Mouse (Mus musculus) MN1 (cell line): ENCODE results near the gene Stk38l.

Source experiments
- DNase-seq: peaks from one replicate; pipeline ENCODE4 v3.0.0-alpha.2; 2016; ENCODE audit warnings: low spot score

Gene Stk38l

DNA sequence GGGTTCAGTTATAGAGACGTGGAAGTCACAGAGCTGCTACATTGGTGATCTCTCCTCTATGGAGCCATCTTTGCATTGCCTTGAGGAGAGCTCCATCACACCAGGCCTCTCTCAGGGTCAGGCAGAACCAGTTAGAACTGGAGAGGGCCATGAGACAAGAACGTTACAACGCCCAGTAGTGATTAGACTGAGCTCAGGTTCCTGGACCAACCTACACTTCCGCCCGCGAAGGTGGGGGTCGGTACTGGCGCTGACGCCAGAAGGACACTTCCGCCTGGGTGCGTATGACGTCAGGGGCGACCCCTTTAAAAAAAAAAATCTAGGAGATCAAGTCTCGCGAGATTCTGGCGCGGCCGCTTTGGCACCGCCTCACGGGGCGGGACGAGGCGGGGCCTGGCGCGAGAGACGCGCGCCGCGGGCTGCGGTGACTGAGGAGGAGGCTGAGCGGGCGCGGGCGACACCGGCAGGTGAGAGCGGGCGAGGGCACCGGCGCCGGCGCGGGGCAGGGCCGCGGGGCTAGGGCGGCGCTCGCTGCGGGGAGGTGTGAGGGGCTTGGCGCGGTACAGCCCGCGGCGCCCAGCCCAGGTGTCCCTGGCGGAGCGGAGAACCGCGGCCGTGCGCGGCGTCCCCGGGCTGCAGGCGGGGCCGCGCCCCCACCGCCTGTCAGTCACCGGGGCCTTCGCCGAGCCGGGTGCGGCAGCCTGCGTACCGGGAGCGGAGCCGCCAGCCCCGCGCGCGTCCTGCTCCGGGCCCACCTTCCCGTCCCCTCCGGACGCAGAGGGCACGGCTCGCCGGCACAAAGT lies at the start of gene Stk38l:
Stk38l (plus strand) TSS at position 415 of the 803 bp plus-strand sequence.
- peak; percentile 96 for DNase-seq

DNA sequence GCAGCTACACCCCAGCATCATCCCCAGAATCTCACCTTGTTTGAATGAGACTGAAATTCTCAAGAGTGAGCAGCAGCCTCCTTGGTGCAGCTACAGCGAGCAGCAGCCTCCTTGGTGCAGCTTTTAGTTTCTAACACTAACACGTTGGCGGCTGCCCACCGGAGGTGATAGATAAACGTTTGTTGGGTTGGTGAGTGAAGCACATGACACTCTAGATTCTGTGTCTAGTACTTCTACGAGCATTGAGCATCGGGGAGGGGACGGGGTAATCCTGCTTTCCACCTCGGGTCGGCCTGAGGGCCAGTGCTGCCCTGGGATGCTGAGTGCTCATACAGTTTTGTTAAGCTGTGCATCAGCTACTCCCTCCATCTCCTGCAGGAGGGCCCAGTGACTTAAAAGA lies 47.9 kb upstream of the Stk38l start:
- DNase-seq = no peak

DNA sequence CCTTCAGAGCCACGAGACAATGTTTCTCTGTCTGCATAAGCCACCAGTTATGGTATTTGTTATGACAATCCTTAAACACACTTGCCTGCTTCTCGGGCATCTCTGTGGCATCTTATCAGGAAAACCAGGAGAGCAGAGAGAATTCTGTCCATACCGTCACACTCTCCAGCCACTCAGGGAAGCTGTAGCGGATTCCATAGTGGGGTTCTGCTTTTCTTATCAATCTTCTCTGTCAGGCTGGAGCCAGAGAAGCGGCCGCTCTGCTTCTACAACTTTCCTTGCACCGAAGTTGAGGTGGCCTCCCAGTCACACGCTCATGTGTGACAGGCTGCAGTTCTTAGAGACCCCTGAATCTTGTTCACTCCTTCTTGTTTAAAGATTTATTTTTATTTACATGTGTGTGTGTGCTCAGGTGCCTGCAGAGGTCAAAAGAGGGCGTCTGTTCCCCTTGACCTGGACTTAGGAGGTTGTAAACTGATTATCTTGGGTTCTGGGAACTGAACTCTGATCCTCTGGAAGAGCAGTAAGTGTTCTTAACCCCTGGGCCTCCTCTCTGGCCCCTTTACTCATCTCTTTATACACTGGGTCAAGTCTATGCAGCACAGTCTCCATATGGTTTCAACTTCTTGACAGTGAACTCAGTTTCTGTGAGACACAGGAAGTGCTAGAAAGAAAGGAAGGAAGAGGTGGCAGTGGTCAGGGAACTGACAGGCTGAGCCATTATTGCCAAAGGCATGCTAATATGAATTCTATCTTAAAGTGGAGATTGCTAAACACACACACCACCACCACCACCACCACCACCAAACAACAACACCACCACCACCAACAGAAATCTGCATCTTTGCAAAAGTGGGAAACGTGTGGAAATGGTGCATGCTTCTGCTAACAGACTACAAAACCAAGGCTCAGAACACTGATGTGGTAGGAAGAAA lies 46.4 kb upstream of the Stk38l start:
- DNase-seq = no peak

DNA sequence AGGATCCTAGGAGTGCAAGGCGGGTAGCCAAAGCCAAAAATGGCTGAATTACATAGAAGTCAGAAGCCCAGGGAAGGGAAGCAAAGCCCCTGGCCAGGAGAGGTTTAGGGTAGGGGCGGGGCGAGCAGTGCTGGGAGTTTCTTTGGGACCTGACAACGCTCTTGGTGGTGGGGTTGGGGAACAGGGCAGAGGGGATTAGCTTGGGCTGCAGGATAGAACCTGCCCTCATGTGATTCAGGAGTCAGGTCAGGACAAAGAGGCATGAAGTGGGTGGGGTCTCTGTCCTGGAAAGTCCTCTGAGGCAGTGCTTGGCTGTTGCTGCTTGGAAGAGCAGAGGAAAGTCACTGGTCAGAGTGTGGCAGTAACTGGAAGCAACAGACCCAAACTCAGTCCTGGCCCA lies 40.9 kb upstream of the Stk38l start:
- DNase-seq = no peak

DNA sequence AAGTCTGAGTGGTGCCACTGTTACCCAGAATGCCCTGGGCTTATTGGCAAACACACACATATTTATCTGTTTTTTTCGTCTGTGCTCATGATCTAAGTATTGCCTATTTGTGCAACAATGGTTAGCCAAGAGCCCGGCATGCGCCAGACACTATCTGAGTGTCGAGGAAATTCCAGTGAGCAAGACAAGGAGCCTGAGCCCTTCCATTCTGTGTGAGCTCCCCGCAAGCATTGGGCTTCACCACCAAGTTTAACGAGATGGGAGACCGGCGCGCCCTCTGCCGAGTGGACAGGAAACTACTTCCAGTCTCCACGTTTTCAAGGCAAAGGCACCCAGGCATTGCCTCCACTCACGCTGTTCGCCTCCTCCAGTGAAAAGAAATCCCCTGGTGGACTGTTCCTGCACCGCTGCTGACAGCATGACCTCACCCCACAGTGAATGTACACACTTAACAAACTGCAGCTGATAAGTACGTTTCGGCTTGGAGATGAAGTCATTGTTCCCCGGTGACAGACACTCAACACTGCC lies 39.0 kb upstream of the Stk38l start:
- DNase-seq = peak; percentile 83

DNA sequence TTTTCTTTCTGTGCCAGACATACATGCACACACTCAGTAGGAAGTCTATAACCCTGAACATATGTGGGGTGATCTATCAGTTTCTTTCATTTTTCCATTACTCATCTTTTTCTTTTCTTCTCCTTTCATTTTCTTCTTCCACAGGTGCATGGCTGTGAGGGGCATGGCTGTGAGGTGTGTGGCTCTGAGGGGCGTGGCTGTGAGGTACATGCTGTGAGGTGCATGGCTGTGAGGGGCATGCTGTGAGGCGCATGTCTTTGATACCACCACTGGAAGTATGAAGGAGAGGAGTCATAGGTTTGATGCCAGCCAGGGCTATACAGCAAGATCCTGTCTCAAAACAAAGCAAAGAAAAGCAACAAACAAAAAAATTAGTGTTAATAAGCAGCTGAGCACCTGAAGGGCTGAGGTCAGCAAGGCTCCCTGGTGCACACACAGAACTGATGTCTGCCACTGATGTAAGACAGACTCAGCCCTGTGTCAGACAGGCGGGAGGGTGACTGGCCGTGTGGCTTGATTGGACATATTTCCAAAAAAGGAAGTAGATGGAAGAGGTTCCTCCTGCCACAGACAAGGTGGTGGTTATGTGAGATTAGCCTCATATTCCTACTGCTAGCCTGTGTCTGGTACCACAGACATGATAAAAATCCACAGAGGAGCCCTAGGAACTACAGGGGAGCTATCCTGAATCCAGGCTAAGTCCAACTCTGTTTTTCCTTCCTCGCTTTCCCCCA lies 38.2 kb upstream of the Stk38l start:
- no peak for DNase-seq

DNA sequence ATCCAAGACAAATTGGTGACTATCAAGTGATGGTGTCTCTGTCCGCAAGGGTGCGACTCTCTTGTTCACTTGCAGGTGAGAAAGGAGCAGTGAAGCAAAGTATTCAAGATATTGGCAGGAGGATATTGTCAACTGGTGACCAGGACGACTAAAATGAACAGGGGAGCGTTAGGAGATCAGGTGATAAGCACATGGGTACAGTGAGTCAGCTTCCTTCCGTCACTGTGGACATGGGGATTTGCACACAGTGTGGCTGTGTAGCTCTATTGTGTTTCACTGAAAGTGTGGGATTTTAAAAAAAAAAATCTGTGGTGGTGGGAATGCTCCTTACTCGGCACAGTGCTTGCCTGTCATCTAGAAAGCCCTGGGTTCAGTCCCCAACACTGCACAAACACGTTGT lies 36.8 kb upstream of the Stk38l start:
- DNase-seq = no peak

DNA sequence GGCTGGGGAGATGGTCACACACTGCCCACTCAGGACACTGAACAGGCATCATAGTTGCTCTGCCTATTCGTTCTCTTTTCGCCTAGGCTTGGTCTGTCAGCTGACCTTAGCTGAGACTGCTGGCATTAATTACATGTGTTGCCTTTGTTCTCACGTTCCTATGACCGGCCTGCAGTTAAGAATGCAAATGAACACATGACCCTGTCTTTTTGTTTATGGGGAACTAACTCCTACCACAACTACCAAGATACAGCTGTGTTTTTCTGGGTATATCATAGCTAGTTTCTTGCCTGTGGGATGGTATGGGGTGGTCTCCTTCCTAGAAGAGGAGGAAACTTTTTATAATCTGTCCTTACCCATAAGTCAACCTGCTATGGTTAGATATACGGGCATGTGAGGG lies 35.9 kb upstream of the Stk38l start:
- no peak for DNase-seq

DNA sequence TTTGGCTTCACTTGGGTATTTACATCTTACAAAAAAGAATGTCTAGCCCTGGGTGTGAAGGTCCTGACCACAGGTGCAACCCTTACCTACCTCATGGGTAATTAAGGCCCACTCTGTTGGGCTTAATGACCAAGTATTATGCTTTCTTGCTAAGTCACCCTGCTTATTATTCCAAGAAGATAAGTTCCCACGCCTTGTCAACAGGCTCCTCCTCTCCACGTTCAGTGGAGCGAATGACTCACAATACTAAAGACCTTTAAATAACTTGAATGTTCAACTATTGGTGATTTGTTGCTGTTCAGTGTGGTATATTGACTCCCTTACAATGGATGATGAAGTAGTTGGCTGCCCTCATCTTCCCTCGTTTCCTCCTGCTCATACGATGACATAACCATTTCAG lies 27.0 kb upstream of the Stk38l start:
- DNase-seq = no peak

DNA sequence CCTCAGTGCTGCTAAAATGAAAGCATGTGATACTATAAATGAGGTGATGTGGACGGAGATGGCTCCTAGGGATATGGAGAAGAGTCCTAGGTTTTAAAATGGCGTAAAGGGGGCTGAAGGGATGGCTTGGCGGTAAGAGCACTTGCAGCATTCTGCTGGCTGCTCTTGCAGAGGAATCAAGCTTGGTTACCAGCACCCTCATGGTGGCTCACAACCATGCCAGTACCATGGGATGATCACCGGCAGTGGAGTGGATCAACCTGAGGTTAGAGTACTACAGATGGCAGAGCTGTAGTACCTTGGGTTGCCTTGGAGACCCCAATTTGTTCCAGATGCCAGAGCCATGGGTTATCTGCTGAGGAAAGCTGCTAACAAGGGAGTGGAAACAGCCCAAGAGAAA lies 26.4 kb upstream of the Stk38l start:
- DNase-seq = no peak

DNA sequence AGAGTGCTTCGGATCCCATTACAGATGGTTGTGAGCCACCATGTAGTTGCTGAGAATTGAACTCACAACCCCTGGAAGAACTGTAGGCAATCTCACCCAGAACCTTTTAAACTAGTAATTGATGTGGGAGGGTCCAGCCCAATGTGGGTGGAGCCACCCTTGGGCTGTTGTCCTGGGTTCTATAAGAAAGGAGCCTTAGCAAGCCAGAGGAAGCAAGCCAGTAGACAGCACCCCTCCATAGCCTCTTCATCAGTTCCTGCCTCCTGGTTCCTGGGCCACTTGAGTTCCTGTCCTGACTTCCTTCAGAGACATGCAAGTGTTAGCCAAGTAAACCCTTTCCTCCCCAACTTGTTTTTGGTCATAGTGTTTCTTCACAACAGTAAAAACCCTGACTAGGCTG lies 24.3 kb upstream of the Stk38l start:
- DNase-seq = no peak

DNA sequence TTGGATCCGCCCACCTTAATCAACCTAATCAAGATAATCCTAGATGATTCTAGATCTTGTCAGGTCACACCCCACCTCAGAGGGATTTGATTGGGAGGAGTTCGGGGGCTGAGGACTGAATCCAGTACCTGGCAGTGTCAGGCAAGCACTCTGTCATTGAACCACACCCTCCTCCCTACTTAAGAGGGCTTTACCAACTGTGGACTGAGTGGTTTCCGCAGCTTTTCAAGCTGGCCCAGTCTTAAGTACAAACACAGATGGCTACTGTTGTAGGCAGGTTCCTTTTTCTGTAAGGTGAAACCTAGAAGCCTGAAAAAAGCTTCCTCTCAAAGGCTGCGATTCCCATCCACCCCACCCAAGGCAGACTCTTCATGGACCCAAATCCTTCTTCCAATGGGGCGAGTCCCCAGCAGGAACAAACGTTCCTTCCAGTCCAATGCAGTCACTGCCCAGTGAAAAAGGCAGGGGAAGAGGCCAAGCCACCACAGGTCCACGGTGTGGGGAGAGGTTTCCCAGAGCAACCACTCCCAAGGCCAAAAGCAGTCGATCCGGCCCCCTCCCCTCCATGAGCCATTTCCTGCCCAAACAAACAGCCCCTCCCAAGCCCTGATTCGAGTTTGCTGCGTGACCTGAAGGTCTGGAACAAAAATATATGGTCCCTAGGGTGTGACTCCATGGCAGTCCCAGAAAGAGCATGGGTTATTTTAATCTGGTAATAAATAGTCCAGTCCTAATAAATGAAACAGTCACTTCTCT lies 22.5 kb upstream of the Stk38l start:
- no peak for DNase-seq

DNA sequence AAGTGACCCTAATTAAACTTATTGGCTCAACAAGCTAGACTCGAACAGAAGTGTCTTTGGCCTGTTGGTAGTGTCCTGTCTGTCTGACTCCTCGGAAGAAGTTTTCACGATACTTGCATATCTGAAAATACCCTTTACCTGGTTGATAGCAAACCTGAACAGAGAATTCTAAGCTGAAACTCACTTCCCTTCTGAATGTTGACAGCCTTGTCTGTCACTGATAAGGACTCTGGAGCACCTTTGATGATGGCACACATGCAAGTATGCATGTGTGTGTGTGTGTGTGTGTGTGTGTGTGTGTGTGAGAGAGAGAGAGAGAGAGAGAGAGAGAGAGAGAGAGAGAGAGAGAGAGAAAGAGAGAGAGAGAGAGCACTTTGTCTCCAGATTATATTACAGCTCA lies 21.4 kb upstream of the Stk38l start:
- DNase-seq = no peak

DNA sequence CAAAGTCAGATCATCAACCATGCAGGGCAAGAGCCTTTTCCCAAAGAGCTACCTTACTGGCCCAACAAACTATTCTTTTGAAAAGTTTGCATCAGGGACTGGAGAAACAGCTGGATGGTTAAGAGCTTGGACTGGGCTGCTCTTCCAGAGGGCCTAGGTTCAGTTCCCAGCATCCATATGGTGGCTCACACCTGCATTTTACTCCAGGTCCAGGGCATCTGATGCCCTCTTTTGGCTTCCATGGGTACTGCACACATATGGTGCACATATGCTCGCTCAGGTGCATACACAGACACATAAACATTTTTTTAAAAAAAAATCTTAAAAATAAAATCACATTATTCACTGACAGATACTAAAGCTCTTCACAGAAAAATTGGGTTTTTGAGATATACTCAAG lies 19.2 kb upstream of the Stk38l start:
- no peak for DNase-seq

DNA sequence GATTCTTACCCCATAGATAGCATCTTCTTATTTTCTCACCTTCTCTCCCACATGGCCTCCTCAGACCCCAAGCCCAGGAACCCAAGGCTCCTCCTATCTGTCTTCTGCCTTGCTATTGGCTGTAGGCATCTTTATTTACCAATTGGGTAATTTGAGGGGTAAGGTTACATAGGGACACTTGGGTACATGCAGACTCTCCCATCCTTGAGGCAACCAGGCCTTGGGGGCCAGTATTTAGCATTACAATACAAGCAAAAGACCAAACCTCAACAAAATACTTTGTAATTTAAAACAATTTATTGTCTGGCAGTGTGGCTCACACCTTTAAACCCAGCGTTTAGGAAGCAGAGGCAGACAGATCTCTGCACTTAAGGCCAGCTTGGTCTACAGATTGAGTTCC lies 5.2 kb upstream of the Stk38l start:
- no peak for DNase-seq

DNA sequence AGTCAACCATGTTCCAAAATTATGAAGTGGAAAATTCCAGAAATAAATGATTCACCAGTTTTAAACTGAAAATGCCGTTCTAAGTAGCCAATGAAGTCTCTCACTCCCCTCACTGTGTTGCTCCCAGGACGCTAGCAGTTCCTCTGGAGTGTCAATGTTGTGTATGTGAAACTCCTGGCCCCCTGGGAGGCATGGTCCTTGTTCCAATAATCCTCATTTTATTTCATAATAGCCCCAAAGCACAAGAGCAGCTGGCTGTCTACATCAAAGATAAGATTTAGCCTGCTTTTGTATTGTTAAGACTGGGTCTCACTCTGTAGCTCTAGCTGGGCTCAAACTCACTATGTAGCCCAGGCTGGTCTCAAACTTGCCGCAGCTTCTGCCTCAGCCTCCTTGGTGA lies 990 bp upstream of the Stk38l start:
- DNase-seq = no peak

DNA sequence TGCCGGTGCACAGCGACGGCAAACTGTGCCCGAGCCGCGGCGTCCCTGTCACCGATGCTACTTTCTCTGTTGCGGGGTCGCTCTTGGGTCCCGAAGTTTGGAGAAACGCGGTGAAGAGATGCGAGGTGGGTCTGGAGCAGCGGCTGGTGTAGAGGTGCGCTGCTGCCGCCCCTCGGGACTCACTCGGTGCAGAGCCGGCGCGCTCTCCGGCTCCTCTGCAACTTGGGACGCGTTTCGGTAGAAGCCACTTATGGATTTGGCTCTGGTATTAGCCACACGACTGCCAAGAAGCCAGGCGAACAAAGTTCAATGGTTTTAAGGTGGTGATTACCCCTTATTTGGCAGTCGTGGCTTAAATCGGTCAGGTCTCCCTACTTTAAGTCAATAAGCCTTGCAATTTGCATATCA lies 593 bp downstream of the Stk38l start:
- DNase-seq = peak; percentile 52

DNA sequence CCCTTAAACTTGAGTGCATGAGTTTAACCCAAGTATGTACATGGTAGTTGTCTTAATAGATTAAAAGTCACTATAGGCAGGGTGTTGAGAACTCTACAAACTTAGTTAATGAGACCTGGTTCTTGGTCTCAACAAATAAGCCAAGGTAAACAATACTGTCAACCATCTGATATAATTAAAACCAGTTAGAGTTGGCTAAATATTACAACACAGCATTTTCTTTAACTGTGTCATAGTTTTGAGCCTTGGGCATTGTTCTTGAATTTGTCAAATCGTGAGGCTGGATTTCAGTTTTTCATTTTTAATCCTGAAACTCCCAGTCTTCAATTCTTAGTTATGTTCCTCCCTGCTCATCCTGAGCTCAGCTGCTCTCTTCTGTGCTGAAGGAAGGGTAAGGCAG lies 6.2 kb downstream of the Stk38l start:
- DNase-seq = no peak

DNA sequence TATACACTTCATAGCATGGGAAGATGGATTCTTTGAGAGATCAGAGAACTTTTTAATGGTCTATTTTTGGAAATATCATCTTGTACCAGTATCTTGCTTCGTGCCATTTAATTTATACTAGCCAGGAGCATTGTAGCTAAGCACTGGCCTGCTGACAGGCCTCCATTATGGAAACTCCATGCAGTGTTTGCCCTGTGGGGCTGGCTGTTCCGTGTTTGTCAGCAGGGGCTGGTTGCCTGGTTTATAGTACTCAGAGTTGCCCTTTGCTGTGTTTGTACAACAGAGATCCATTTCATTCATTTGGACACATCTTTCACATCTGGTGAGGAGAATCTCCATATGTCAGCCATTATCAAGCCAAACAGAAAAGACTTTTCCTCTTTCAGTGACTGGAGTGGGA lies 6.9 kb downstream of the Stk38l start:
- DNase-seq = peak; percentile 19

DNA sequence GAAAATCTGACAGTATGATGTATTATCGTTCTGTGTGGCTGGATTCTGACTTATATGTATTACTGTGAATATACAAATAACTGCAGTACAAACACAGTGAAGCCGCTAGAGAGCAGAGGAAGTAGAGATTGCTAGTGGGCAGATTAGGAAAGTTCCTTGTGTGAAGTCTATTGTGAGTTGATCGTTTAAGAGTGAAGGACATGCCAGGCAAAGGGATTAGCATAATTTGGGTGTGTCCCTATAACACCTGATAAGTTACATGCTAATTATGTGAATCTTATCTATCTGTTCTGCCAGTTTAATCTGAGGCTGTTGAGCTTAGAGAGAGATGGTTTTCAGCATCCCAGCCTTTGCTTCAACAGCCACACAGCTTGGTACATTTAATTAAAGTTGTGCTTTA lies 7.4 kb downstream of the Stk38l start:
- no peak for DNase-seq

DNA sequence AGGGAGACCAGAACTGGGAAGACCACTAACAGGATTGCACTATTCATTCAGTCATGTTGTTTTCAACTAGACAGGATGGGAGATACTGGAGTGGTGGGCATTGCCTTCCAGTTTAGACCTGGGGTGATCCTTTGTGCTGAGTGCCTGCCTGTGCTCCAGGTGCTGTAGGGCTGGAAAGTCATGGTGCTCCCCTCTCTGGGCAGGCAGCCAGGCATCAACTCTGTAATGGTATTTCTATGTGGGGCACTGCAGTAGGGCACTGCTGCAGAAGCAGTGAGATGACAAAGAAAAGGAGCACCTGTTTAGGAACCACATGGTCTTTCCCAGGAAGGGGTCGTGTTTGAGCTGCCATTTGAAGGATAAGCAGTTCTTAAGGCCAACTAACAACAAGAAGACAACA lies 7.9 kb downstream of the Stk38l start:
- no peak for DNase-seq

DNA sequence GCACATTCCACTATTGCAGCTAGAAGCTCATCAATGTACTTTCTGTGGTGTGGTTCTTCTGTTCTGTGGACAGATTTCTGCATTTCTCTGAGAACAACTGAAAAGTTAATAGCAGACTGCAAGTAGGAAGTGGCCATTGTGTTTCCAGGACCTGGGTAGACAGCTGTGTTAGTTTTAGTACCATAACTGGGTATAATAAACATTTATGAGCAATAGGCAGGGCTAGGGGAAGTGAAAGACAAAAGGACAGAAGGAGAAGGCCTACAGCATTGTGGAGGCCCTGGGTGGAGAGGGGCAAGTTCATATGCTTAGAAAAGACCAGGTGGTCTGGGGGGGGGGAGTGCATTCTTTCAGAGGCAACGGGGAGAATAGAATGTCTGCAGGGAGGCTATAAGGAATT lies 8.8 kb downstream of the Stk38l start:
- DNase-seq = no peak
